Mouse (Mus musculus): ENCODE data around the gene Tnrc6b. TPM values are rescaled to one million over a fixed set of nuclear protein-coding genes. Genes with fewer than 3 reads are reported as not detected.
"Not testable (repeated sequence)": the region's sequence is repeated elsewhere in the genome, so short reads cannot be mapped to it uniquely, and the experiment has no call there.

Tnrc6b gene
- polyA plus RNA-seq, 1 experiment from 2014 or later, result 26.8 TPM

DNA sequence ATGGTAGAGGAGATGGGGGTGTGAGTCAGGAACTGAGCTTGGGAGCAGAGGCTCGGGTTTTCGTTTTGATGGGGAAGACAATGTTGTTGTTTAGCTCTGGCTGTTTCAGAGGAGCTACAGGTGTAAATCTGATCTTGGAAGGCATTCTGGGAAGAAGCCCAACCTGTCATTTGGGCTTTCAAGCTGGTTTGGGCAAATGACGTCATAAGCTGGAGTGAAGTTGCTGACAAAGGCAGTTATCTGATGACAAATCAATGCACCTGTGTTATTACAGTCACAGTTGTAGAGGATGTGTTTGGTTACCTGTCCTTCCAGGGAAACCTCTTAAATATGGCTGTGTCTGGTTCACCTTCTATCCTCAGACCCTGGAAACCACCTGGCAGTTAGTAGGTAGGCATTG, 125.1 kb downstream of the Tnrc6b start:
- no peak overlapping the region for H3K4me3 ChIP-seq (ENCODE audit: low read length)
- no peak for ATAC-seq
- H3K27me3 ChIP-seq (replicated peaks; ENCODE audit: control insufficient read depth, insufficient read depth, low read length), result no peaks in the 10 kb centered on the region
- H3K36me3 ChIP-seq (ENCODE audit: control insufficient read depth, insufficient read depth, low read length), result no peaks in the 10 kb centered on the region
- no peak overlapping the region for H3K9ac ChIP-seq (ENCODE audit: low read depth, low read length)
- no peaks in the 10 kb centered on the region for H3K9me3 ChIP-seq (ENCODE audit: control insufficient read depth, low read length)
- 63% methylated on average over 3 of the region's 3 CpGs for WGBS
- no peak overlapping the region for H3K4me2 ChIP-seq (ENCODE audit: low read length)
- no peak overlapping the region for H3K27ac ChIP-seq (ENCODE audit: low read depth, low read length)
- peaks cover 9% of the 10 kb centered on the region for H3K4me1 ChIP-seq (ENCODE audit: control insufficient read depth, insufficient read depth, low read depth, low read length)

DNA sequence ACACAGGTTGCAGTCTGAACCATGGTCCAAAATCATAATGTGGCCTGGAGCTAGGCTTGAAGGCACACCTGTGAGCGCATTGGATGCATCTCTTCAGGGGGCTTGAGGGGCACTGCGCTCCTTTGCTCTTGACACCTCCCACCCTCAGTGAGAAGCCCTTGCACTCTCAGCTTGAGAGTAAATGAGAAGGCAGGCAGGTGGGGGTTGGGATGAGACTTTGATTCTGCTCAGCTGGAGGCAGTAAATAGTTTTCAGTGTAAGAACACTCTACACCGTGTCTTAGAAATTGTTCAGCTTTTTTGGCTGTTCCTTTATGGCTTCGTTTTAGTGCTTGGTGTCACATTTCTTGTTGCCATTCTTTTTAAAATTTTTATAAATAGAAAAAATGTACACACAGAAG, 127.7 kb downstream of the Tnrc6b start:
- Histone ChIP-seq H3K9ac (ENCODE audit: low read depth, low read length) (no peak overlapping the region), H3K9me3 (ENCODE audit: control insufficient read depth, low read length) (no peaks in the 10 kb centered on the region), H3K4me2 (ENCODE audit: low read length) (no peak overlapping the region), H3K27ac (ENCODE audit: low read depth, low read length) (no peak overlapping the region), H3K4me1 (ENCODE audit: control insufficient read depth, insufficient read depth, low read depth, low read length) (peaks cover 9% of the 10 kb centered on the region), H3K36me3 (ENCODE audit: control insufficient read depth, insufficient read depth, low read length) (no peaks in the 10 kb centered on the region), H3K4me3 (ENCODE audit: low read length) (no peak overlapping the region), H3K27me3 (replicated peaks; ENCODE audit: control insufficient read depth, insufficient read depth, low read length) (no peaks in the 10 kb centered on the region)
- ATAC-seq, result no peak
- 40% methylated on average over 4 of the region's 4 CpGs for WGBS

DNA sequence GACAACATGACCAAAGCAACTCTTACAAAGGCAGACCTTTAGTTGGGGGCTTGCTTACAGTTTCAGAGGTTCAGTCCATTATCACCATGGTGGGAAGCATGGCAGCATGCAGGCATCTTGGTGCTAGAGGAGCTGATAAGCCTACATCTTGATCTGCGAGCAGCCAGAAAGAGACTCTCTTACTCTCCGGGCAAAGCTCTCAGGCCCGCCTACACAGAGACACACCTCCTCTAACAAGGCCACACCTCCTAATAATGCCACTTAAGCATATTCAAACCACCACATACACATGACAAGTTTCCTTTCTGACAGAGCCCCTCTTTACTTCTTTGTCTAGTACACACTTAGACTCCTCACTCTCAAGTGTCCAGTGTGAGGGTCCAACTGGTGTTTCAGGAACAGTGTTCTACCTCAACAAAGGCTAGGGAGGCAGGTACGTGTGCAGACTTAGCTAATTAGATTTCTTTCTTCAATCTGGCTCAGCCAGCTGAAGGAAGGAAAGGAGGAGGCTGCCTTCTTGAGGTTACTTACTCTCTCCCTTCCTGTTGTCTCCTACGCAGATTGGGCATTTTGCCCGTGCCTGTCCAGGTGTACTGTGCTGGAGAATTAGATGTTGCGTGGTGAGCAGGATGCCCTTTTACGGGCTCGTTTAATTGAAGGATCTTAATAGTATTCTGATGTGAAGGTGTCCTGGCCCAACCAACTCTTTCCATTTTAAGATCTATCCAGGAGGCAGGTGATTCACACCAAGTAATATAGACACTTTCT, 128.7 kb downstream of the Tnrc6b start:
- Histone ChIP-seq H3K36me3 (ENCODE audit: control insufficient read depth, insufficient read depth, low read length) (no peaks in the 10 kb centered on the region), H3K9ac (ENCODE audit: low read depth, low read length) (no peak overlapping the region), H3K4me2 (ENCODE audit: low read length) (no peak overlapping the region), H3K4me3 (ENCODE audit: low read length) (no peak overlapping the region), H3K9me3 (ENCODE audit: control insufficient read depth, low read length) (no peaks in the 10 kb centered on the region), H3K4me1 (ENCODE audit: control insufficient read depth, insufficient read depth, low read depth, low read length) (peaks cover 5% of the 10 kb centered on the region), H3K27ac (ENCODE audit: low read depth, low read length) (no peak overlapping the region), H3K27me3 (replicated peaks; ENCODE audit: control insufficient read depth, insufficient read depth, low read length) (no peaks in the 10 kb centered on the region)
- WGBS, result 71% methylated on average over 9 of the region's 9 CpGs
- no peak for ATAC-seq

DNA sequence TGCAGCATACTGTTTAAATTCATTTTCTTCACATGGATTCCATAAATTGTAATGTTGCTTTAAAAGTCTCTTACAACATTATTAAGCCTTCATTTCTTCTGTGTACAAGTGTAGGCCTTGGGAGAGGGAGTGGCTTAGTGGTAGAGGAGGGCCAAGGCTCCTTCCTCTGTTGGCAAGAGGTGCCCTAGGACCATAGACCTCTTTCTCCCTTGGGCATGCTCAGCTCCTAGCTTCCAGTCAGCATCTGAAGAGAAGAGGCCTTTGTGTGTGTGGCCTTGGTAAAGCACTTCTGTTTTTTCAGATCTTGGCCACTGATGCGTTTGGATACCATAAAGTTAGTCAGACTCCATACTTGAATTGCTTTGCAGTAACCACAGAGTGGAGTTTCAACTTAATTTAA, 133.1 kb downstream of the Tnrc6b start:
- no peak for ATAC-seq
- 79% methylated on average over 1 of the region's 1 CpGs for WGBS
- no peak overlapping the region for H3K4me2 ChIP-seq (ENCODE audit: low read length)
- H3K27ac ChIP-seq (ENCODE audit: low read depth, low read length), result no peak overlapping the region
- no peak overlapping the region for H3K4me3 ChIP-seq (ENCODE audit: low read length)
- H3K9me3 ChIP-seq (ENCODE audit: control insufficient read depth, low read length), result no peaks in the 10 kb centered on the region
- peaks cover 3% of the 10 kb centered on the region for H3K4me1 ChIP-seq (ENCODE audit: control insufficient read depth, insufficient read depth, low read depth, low read length)
- no peaks in the 10 kb centered on the region for H3K36me3 ChIP-seq (ENCODE audit: control insufficient read depth, insufficient read depth, low read length)
- no peaks in the 10 kb centered on the region for H3K27me3 ChIP-seq (replicated peaks; ENCODE audit: control insufficient read depth, insufficient read depth, low read length)
- H3K9ac ChIP-seq (ENCODE audit: low read depth, low read length), result no peak overlapping the region

DNA sequence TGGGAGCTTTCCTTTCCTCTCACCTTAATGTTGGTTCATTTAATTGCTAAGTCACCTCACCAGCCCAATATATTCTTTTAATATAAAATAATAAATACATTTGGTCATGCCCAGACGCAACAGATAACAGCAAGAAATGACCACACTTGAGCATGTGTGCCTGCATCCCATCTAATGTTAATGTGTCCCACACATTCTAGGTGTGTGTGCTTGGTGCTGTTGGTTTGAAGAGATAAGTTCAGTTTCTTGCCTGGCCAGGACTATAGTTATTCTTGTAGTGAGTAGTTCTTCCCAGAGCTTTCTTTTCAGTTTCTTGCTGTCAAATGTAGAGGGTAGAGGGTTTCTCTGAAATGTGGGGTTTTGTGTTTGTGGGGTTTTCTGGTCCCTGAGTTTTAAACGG, 133.8 kb downstream of the Tnrc6b start:
- no peak overlapping the region for H3K4me2 ChIP-seq (ENCODE audit: low read length)
- no peak overlapping the region for H3K4me3 ChIP-seq (ENCODE audit: low read length)
- H3K36me3 ChIP-seq (ENCODE audit: control insufficient read depth, insufficient read depth, low read length), result no peaks in the 10 kb centered on the region
- H3K9ac ChIP-seq (ENCODE audit: low read depth, low read length), result no peak overlapping the region
- 97% methylated on average over 2 of the region's 2 CpGs for WGBS
- peaks cover 8% of the 10 kb centered on the region for H3K4me1 ChIP-seq (ENCODE audit: control insufficient read depth, insufficient read depth, low read depth, low read length)
- H3K27ac ChIP-seq (ENCODE audit: low read depth, low read length), result no peak overlapping the region
- H3K27me3 ChIP-seq (replicated peaks; ENCODE audit: control insufficient read depth, insufficient read depth, low read length), result no peaks in the 10 kb centered on the region
- ATAC-seq, result no peak
- no peaks in the 10 kb centered on the region for H3K9me3 ChIP-seq (ENCODE audit: control insufficient read depth, low read length)

DNA sequence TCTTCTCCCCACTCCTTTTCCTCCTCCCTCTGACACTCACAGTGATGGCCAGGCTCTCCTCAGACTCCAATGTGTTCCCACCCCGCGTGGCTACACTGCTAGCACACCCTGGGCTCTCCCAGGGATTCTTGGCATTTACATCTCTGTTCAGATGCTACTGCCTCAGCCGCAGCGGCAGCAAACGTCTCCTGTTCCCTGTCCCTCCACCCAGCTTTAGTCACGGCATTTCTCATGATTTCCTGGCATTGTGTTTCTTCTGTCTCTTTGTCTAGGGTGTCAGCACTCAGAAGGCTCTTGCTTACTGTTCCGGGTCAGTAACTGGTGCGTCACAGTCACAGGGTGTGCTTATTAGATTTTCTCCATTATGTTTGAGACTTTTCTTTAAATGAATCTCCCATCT, 138.9 kb downstream of the Tnrc6b start:
- ATAC-seq, result no peak
- peaks cover 15% of the 10 kb centered on the region for H3K4me1 ChIP-seq (ENCODE audit: control insufficient read depth, insufficient read depth, low read depth, low read length)
- H3K9me3 ChIP-seq (ENCODE audit: control insufficient read depth, low read length), result no peaks in the 10 kb centered on the region
- no peaks in the 10 kb centered on the region for H3K27me3 ChIP-seq (replicated peaks; ENCODE audit: control insufficient read depth, insufficient read depth, low read length)
- H3K4me3 ChIP-seq (ENCODE audit: low read length), result no peak overlapping the region
- H3K27ac ChIP-seq (ENCODE audit: low read depth, low read length), result no peak overlapping the region
- WGBS, result 19% methylated on average over 8 of the region's 8 CpGs
- H3K36me3 ChIP-seq (ENCODE audit: control insufficient read depth, insufficient read depth, low read length), result no peaks in the 10 kb centered on the region
- H3K4me2 ChIP-seq (ENCODE audit: low read length), result no peak overlapping the region
- H3K9ac ChIP-seq (ENCODE audit: low read depth, low read length), result no peak overlapping the region

DNA sequence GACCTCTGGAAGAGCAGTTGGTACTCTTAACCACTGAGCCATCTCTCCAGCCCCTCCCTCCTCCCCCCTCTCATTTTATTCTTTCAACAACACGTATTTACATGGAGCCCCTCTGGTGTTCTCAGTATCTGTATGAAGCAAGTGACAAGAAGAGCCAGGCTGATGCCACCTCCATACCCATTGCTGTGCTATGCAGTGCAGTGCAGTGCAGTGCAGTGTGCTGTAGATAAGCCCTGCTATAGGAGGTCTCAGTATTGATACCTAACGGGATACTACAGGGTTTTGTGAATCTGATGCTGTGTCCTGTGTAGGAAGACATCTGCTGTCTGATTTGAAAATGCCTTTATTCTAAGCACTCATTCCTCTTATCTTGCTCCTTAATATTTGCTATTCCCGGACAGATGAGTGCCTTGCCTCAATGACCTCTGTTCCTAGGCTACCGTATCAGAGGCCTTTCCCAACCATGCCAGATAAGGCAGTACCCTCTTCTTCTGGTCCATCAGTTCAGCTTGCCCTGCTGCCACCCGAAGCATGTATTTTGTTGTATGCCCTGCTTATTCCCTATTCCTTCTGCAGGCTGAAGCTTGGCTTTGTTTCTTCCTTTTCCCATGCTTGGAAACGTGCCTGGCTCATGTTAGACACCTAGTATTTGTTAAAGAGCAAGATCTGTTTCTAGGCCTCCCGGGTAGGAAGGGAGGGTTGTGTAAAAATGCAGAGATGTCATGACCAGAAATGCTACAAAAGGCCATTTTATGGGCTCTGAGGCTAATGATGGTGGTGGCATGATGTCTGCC, 139.8 kb downstream of the Tnrc6b start:
- Histone ChIP-seq H3K27me3 (replicated peaks; ENCODE audit: control insufficient read depth, insufficient read depth, low read length) (no peaks in the 10 kb centered on the region), H3K4me3 (ENCODE audit: low read length) (no peak overlapping the region), H3K36me3 (ENCODE audit: control insufficient read depth, insufficient read depth, low read length) (no peaks in the 10 kb centered on the region), H3K9me3 (ENCODE audit: control insufficient read depth, low read length) (no peaks in the 10 kb centered on the region), H3K4me1 (ENCODE audit: control insufficient read depth, insufficient read depth, low read depth, low read length) (peaks cover 21% of the 10 kb centered on the region), H3K4me2 (ENCODE audit: low read length) (no peak overlapping the region), H3K27ac (ENCODE audit: low read depth, low read length) (peak overlapping the region; percentile 20; the same call in 1 of the 2 replicates), H3K9ac (ENCODE audit: low read depth, low read length) (no peak overlapping the region)
- ATAC-seq, result no peak; the same call in 1 of the 2 replicates
- 65% methylated on average over 7 of the region's 7 CpGs for WGBS

DNA sequence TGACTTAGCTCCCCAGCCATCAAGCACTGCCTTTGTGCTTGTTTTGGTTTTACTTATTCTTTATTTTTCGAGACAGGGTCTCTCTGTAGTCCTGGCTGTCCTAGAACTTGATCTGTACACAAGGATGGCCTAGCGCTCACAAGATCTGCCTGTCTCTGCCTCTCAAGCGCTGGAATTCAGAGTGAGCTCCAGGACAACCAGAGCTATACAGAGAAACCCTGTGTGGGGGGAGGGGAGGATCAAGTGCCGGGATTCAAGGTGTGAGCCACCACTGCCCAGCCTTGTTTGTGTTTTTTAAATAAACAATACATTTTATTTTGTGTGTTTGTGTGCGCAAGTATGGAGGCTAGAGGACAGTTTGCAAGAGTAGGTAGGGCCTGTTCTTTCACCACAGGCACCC, 141.0 kb downstream of the Tnrc6b start:
- WGBS, result 97% methylated on average over 5 of the region's 5 CpGs

DNA sequence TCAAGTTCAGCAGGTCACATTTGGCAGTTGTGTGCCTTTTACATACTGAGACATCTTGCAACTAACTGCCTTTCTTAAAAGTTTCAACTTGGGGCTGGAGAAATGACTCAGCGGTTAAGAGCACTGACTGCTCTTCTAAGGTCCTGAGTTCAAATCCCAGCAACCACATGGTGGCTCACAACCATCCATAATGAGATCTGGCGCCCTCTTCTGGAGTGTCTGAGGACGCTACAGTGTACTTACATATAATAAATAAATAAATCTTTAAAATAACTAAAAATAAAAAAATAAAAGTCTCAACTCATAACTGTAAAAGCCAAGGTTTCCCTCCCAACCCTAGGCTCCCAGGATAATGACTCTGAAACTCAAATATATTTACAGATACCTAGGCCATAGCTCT, 141.4 kb downstream of the Tnrc6b start:
- H3K9me3 ChIP-seq (ENCODE audit: control insufficient read depth, low read length); H3K27me3 ChIP-seq (replicated peaks; ENCODE audit: control insufficient read depth, insufficient read depth, low read length); H3K4me3 ChIP-seq (ENCODE audit: low read length); H3K4me2 ChIP-seq (ENCODE audit: low read length); H3K36me3 ChIP-seq (ENCODE audit: control insufficient read depth, insufficient read depth, low read length); H3K27ac ChIP-seq (ENCODE audit: low read depth, low read length); H3K9ac ChIP-seq (ENCODE audit: low read depth, low read length); ATAC-seq: not testable (repeated sequence)
- 81% methylated on average over 3 of the region's 3 CpGs for WGBS
- H3K4me1 ChIP-seq (ENCODE audit: control insufficient read depth, insufficient read depth, low read depth, low read length), result peaks cover 21% of the 10 kb centered on the region

More for the DNA sequence above, 141.0 kb downstream of the Tnrc6b start:
- Histone ChIP-seq H3K36me3 (ENCODE audit: control insufficient read depth, insufficient read depth, low read length) (no peaks in the 10 kb centered on the region), H3K27ac (ENCODE audit: low read depth, low read length) (no peak overlapping the region), H3K9ac (ENCODE audit: low read depth, low read length) (no peak overlapping the region), H3K4me1 (ENCODE audit: control insufficient read depth, insufficient read depth, low read depth, low read length) (peaks cover 21% of the 10 kb centered on the region), H3K9me3 (ENCODE audit: control insufficient read depth, low read length) (no peaks in the 10 kb centered on the region), H3K4me2 (ENCODE audit: low read length) (no peak overlapping the region), H3K4me3 (ENCODE audit: low read length) (no peak overlapping the region), H3K27me3 (replicated peaks; ENCODE audit: control insufficient read depth, insufficient read depth, low read length) (no peaks in the 10 kb centered on the region)
- no peak for ATAC-seq
